Mouse (Mus musculus): ENCODE results near the gene Gm1604a. TPM values are rescaled to one million over a fixed set of nuclear protein-coding genes. Genes with fewer than 3 reads are reported as not detected.
"Not testable (repeated sequence)": the region's sequence is repeated elsewhere in the genome, so short reads cannot be mapped to it uniquely, and the experiment has no call there.

The Gm1604a gene
- polyA plus RNA-seq, 1 experiment from 2014 or later = not detected

DNA sequence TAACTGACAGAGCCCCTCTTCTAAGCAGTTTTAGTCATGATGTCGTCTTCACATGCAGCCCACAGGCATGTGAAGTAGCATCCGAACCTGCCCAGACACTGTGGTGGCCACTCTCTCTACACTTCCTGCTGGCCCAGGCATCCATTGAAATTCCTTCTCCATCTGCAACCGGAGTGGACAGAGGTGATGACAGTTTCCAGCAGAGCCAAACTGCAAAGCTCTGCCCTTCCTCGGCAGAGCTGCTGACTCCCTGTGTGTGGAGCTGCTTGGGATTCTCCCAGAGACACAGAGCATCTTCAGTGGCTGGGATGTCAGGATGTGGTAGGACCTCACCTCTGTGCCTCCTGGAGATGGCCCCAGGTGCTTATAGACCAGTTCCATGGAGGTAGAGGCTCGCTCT is 59.2 kb downstream of the Gm1604a start:
- H3K9me3 ChIP-seq (replicated peaks); H3K36me3 ChIP-seq; ATAC-seq (ENCODE audit: low FRiP score); H3K4me3 ChIP-seq; H3K27ac ChIP-seq; H3K9ac ChIP-seq; H3K4me2 ChIP-seq (replicated peaks); H3K27me3 ChIP-seq; H3K4me1 ChIP-seq: not testable (repeated sequence)
- WGBS = no CpG with 5 or more reads among the region's 5 CpGs

DNA sequence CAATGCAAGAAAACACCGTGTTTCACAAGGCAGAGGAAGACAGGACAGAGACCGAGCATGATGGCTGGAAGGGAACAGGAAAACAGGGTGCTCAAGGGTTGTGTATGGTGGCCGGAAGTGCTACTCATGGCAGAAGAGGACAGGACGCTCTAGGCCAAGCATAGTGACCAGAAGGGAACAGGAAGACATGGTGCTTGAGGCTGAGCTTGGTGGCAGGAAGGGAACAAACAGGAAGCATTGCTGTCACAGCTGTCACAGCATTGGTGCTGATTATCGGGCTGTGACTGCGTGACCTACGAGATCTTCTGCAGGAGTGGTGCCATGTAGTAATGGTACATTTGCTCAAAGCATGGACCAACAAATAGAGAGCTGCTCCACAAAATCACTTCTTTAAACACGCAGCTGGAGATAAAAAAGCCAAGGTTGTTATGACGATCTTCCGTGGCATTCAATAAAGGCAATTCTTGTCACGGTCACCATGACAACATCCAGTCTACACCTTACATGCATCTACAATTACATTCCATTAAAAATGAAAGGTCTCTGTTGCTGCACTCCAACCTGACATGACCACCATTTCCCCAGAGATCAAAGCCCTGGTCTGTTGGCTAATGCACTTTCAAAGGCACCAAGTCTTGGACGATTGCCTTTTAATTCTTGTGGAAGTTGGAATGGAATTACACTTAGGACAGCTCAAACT is 60.3 kb downstream of the Gm1604a start:
- not testable (repeated sequence) for H3K4me3 ChIP-seq; H3K4me2 ChIP-seq (replicated peaks); H3K4me1 ChIP-seq; H3K9ac ChIP-seq; H3K27me3 ChIP-seq; H3K9me3 ChIP-seq (replicated peaks); ATAC-seq (ENCODE audit: low FRiP score); H3K36me3 ChIP-seq; H3K27ac ChIP-seq
- WGBS = no CpG with 5 or more reads among the region's 12 CpGs

DNA sequence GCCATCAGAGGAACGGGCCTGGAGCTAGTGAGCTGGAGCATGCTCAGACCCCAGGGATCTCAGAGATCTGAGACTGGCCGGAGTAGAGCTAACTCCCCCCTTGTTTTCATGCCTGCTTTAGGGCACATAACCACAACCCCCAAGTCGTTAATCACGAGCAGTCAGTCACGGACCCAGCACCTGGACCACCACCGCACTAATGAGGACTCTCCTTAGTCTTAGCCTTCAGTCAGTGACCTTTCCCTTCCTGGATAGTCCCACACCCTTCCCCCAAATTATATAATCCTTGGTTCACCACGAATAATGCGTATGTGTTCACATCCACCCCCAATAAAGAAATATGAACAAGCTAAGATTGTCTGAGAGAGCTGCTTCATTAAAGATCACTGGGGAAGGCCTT is 61.5 kb downstream of the Gm1604a start:
- not testable (repeated sequence) for H3K27ac ChIP-seq; ATAC-seq (ENCODE audit: low FRiP score); H3K36me3 ChIP-seq; H3K4me1 ChIP-seq; H3K9ac ChIP-seq; H3K9me3 ChIP-seq (replicated peaks); H3K4me3 ChIP-seq; H3K27me3 ChIP-seq; H3K4me2 ChIP-seq (replicated peaks)
- WGBS = 81% methylated on average over 6 of the region's 8 CpGs

DNA sequence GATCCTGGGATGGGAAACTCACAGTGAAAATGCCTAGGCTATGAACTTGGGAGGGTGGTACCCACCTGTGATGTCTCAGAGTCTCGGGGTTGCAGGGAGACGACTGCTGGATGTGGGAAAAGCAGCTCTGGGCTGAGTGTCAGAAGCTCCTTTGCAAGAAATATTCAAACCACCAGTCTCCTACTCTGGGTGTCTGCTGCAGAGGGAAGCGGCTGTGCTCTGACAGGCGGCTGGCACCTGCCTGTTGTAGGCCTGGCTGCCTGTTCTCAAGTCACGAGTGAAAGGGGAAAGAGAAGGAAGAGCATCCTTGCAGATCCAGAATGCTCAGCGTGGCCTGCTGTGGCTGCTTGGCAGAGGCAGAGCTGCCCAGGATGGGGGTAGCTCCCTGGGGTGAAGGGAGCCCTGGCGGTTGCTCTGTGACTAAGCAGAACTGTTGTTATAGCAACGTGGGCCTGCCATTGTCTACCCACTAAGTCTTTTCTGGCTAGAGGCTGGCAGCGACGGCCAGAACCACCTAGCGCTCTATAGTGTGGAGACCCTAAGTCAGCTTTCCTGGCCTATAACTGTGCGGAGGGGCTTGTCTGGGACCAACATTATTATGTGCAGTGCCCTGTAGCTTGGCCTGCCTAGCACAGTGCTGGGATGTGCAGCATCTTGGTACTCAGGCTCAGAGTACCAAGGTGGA is 72.6 kb downstream of the Gm1604a start:
- ATAC-seq (ENCODE audit: low FRiP score) = peak; percentile 81
- not testable (repeated sequence) for H3K4me1 ChIP-seq; H3K9ac ChIP-seq; H3K4me3 ChIP-seq; H3K9me3 ChIP-seq (replicated peaks); H3K27me3 ChIP-seq; H3K4me2 ChIP-seq (replicated peaks); H3K36me3 ChIP-seq; H3K27ac ChIP-seq
- WGBS = no CpG with 5 or more reads among the region's 12 CpGs

DNA sequence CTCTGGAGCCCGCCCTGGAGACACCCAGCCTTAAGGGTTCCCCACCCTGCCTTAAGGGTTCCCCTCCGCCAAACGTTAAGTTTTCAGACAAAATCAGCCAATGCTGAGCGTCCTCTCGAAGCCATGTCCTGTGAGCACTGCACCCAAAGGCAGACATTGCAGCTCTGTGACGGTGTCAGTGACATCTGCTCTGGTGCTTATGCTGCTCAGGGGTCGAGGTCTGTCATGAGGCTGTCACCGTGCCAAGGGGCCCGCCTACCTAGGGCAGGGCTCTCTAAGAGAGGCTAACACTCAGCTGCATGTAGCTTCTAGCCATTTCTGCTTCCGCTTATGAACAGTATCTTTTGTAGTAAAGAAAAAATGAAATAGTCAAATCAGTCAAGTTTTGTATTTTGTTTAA is 73.7 kb downstream of the Gm1604a start:
- not testable (repeated sequence) for H3K9ac ChIP-seq; H3K9me3 ChIP-seq (replicated peaks); H3K27me3 ChIP-seq; H3K4me3 ChIP-seq; H3K36me3 ChIP-seq; H3K4me2 ChIP-seq (replicated peaks); H3K4me1 ChIP-seq; H3K27ac ChIP-seq; ATAC-seq (ENCODE audit: low FRiP score)
- WGBS = 66% methylated on average over 7 of the region's 10 CpGs

DNA sequence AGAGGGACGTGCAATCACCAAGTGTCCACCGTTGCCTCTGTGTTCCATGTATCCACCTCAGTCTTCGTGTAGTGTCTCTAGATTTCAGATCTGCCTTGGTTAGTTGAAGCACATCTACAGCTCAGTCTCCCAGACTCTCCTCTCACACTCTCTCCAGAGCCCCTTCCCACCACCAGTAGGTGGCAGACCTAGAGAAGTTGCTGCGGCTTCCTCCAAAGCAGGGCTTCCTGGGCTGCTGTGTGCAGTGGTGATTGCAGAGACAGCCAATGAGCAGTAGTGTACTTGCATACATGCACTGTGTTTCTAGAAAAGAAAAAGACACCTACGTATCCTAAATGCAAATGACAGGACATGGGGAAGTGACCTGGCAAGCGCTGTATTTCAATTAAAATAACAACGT is 77.6 kb downstream of the Gm1604a start:
- H3K27me3 ChIP-seq; H3K4me2 ChIP-seq (replicated peaks); ATAC-seq (ENCODE audit: low FRiP score); H3K4me1 ChIP-seq; H3K9me3 ChIP-seq (replicated peaks); H3K36me3 ChIP-seq; H3K27ac ChIP-seq; H3K4me3 ChIP-seq; H3K9ac ChIP-seq: not testable (repeated sequence)
- WGBS = no CpG with 5 or more reads among the region's 7 CpGs

DNA sequence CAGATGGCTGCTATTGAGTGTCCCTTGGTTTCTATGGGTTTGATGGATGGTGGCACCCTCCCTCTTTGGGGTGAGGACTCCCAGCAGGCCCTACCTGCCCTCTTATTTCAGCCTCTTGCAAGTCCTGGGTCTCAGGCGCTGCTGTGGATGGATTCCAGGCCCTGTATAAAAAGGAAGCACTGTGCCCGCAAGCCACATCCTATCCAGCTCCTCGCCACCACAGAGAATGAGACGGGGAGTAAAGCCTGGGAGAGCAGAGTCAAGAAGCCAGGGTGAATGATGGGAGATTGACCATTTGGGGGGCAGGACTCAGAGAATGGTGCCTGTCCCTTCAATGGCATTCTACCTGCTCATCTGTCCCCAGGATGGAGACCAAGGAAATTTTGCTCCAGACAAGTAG is 86.3 kb downstream of the Gm1604a start:
- ATAC-seq (ENCODE audit: low FRiP score) = not testable (repeated sequence)

DNA sequence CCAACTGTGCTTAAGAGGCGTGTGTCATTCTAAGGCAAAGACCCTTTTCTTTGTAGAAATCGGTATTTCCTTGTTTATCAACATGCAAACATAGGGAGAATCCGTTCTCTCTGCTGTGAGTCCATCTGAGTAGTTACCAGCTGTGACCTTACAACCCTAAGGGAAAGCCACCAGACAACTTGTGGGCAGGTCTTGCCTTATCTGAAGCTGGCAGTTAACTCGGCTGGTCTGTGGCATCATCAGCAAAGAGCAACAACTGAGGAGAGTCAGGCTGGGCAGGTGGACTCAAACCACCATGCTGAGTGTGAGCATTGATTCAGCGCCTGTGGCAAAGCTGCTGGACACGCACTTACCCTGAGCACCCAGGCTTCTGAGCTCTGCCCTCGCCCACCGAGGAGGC is 90.9 kb downstream of the Gm1604a start:
- not testable (repeated sequence) for H3K9ac ChIP-seq; H3K4me3 ChIP-seq; H3K36me3 ChIP-seq; H3K9me3 ChIP-seq (replicated peaks); ATAC-seq (ENCODE audit: low FRiP score); H3K27me3 ChIP-seq; H3K27ac ChIP-seq; H3K4me1 ChIP-seq; H3K4me2 ChIP-seq (replicated peaks)
- 77% methylated on average over 8 of the region's 8 CpGs for WGBS

More for the DNA sequence above, 86.3 kb downstream of the Gm1604a start:
- H3K9ac ChIP-seq; H3K27ac ChIP-seq; H3K4me2 ChIP-seq (replicated peaks); H3K4me1 ChIP-seq; H3K27me3 ChIP-seq; H3K4me3 ChIP-seq; H3K9me3 ChIP-seq (replicated peaks); H3K36me3 ChIP-seq: not testable (repeated sequence)
- WGBS = 84% methylated on average over 3 of the region's 4 CpGs

DNA sequence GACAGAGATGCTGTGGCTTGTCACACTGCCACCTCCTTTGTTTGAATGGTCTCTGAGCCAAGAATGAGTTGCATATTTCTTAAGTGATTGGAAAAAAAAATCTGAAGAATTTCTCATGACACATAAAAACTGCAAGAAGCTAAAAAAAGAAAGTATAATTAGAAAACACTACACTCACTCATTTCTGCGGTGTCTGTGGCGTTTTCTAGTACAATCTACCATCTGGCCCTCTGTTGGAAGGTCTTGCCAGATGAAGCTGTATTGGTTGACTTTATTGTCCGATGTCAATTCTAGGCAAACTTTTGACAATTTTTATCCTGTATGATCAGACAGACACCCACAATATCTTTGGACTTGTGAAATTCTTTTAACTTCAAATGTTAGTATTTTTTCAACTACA is 95.5 kb downstream of the Gm1604a start:
- not testable (repeated sequence) for H3K27ac ChIP-seq; H3K9ac ChIP-seq; H3K4me2 ChIP-seq (replicated peaks); H3K27me3 ChIP-seq; H3K4me3 ChIP-seq; H3K9me3 ChIP-seq (replicated peaks); H3K36me3 ChIP-seq; ATAC-seq (ENCODE audit: low FRiP score); H3K4me1 ChIP-seq
- WGBS = 96% methylated on average over 3 of the region's 3 CpGs

DNA sequence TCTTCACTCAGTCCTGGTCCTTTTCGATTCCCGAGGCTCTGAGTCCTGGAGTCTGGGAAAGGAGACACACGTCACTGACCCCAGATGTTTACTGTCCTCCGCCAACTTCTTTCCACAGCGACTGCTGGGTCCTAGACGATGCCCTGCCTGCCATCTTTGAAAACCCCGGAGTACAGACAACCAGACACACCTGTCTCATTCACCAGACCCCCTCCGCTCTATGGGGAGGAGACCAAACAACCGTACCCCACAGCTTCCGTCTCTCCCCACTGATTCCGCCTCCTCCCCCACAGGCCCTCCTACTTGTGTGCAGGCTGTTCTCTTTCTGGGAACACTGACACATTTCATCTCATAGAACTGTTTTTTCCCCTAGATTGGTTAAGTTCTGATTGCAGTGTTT is 97.2 kb downstream of the Gm1604a start:
- H3K4me2 ChIP-seq (replicated peaks); H3K36me3 ChIP-seq; H3K9ac ChIP-seq; H3K4me3 ChIP-seq; H3K27ac ChIP-seq; H3K27me3 ChIP-seq; H3K9me3 ChIP-seq (replicated peaks); H3K4me1 ChIP-seq; ATAC-seq (ENCODE audit: low FRiP score): not testable (repeated sequence)
- 73% methylated on average over 11 of the region's 11 CpGs for WGBS

DNA sequence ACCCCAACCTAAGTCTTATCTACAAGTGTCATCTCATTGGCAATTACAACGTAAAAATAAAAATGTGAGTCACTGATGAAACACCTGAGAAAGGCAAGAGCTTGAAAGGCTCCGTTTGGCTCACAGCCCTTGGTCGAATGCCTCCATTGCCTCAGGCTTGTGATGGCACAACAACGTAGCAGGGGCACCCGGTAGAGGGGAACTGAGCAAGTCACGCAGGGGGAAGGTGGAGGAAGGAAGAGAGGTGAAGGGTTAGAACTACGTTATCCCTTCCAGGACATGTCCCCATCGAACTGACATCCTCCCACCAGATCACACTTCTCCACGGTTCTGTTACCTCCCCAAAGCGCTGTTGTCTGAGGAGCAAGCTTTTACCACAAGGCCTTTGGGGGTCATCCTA is 101.1 kb downstream of the Gm1604a start:
- 83% methylated on average over 8 of the region's 10 CpGs for WGBS
- not testable (repeated sequence) for H3K4me2 ChIP-seq (replicated peaks); H3K9me3 ChIP-seq (replicated peaks); ATAC-seq (ENCODE audit: low FRiP score); H3K27ac ChIP-seq; H3K27me3 ChIP-seq; H3K4me1 ChIP-seq; H3K9ac ChIP-seq; H3K4me3 ChIP-seq; H3K36me3 ChIP-seq

DNA sequence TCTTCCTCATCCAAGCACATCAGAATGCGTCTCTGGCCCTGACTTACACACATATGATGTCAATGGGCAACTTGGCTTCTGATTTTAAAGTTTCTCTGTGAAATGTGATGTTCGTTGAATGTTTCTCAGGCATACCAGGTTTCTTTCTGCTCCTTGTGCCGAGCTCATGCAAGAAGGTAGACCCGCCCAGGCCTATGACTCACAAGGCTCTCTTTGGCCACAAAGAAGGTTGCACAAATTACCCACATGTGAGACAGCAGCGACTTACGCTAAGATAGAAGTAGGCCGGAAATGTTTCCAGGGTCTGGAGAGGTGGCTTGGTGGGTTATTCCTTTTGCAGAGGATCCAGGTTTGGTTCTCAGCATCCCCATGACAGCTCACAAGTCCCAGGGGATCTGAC is 108.6 kb downstream of the Gm1604a start:
- H3K27ac ChIP-seq; H3K4me1 ChIP-seq; H3K27me3 ChIP-seq; ATAC-seq (ENCODE audit: low FRiP score); H3K4me2 ChIP-seq (replicated peaks); H3K9me3 ChIP-seq (replicated peaks); H3K9ac ChIP-seq; H3K36me3 ChIP-seq; H3K4me3 ChIP-seq: not testable (repeated sequence)
- WGBS = no CpG with 5 or more reads among the region's 7 CpGs

DNA sequence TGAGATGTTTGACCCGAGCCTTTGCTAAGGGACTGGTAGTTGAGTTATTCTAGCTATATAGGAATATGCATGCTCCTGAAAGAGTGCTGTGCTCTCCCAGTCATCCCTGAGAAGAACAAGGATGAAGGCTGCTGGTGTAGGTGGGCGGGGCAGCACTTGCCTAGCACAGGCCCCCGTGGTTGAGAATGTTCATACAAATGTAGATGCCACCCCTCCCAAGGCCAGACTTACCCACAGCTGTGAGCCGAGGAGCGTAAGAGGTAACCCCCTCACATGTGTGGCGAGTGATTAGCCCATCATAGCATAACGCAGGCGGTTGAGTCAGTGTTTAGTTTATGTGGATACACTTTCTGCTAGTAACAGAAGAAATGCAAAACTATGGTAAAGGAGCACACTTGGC is 109.9 kb downstream of the Gm1604a start:
- not testable (repeated sequence) for H3K9ac ChIP-seq; H3K27me3 ChIP-seq; H3K4me1 ChIP-seq; H3K4me2 ChIP-seq (replicated peaks); H3K4me3 ChIP-seq; H3K9me3 ChIP-seq (replicated peaks); H3K27ac ChIP-seq; ATAC-seq (ENCODE audit: low FRiP score); H3K36me3 ChIP-seq
- WGBS = 90% methylated on average over 7 of the region's 8 CpGs

Data from hindbrain, embryonic 12.5 days (tissue).